Mouse (Mus musculus): Measurements from ENCODE around the gene Pgpep1l. TPM values are rescaled to one million over a fixed set of nuclear protein-coding genes. Genes with fewer than 3 reads are reported as not detected.

Gene Pgpep1l
- polyA plus RNA-seq, 1 experiment from 2014 or later, result 0.18 TPM

GRCm38 (mm10) chr7:68303685-68304084, 39.7 kb upstream of the Pgpep1l start:
- Histone ChIP-seq H3K27me3 (ENCODE audit: insufficient read depth, low read length) (no peaks in the 10 kb centered on the region), H3K4me2 (ENCODE audit: low read length) (no peak overlapping the region), H3K36me3 (ENCODE audit: insufficient read depth, low read length) (no peaks in the 10 kb centered on the region), H3K4me1 (replicated peaks; ENCODE audit: insufficient read depth, low read length) (no peaks in the 10 kb centered on the region), H3K27ac (no peak overlapping the region), H3K4me3 (replicated peaks; ENCODE audit: low read depth, low read length) (no peak overlapping the region), H3K9ac (ENCODE audit: low read depth, low read length) (no peak overlapping the region), H3K9me3 (replicated peaks; ENCODE audit: low read length) (no peaks in the 10 kb centered on the region)
- DNase-seq (ENCODE audit: low spot score) (no peak), ATAC-seq (replicated peaks; ENCODE audit: low FRiP score, low read depth) (no peak)
- no peak for TF ChIP-seq CTCF (IDR thresholded peaks at IDR 0.05; ENCODE audit: low read depth)
- 51% methylated on average over 6 of the region's 6 CpGs for WGBS

- H3K9ac ChIP-seq (ENCODE audit: low read depth, low read length), result no peak overlapping the region
- peak; percentile 95 for DNase-seq (ENCODE audit: low spot score)
- H3K4me1 ChIP-seq (replicated peaks; ENCODE audit: insufficient read depth, low read length), result no peaks in the 10 kb centered on the region
- H3K36me3 ChIP-seq (ENCODE audit: insufficient read depth, low read length), result no peaks in the 10 kb centered on the region
- WGBS, result 24% methylated on average over 18 of the region's 18 CpGs
- ATAC-seq (replicated peaks; ENCODE audit: low FRiP score, low read depth), result peak; percentile 63
- no peaks in the 10 kb centered on the region for H3K9me3 ChIP-seq (replicated peaks; ENCODE audit: low read length)
- no peak overlapping the region for H3K27ac ChIP-seq
- no peaks in the 10 kb centered on the region for H3K27me3 ChIP-seq (ENCODE audit: insufficient read depth, low read length)
- peak overlapping the region; percentile 19; the same call in 1 of the 2 replicates for H3K4me3 ChIP-seq (replicated peaks; ENCODE audit: low read depth, low read length)
- peak; percentile 96 for TF ChIP-seq CTCF (IDR thresholded peaks at IDR 0.05; ENCODE audit: low read depth)
- peak overlapping the region; percentile 48 for H3K4me2 ChIP-seq (ENCODE audit: low read length)
Measured at GRCm38 (mm10) chr7:68302586-68303433, 38.8 kb upstream of the Pgpep1l start.

- 84% methylated on average over 7 of the region's 7 CpGs for WGBS
- Histone ChIP-seq H3K4me2 (ENCODE audit: low read length) (peak overlapping the region; percentile 13; the same call in 1 of the 2 replicates), H3K27me3 (ENCODE audit: insufficient read depth, low read length) (no peaks in the 10 kb centered on the region), H3K9me3 (replicated peaks; ENCODE audit: low read length) (no peaks in the 10 kb centered on the region), H3K4me3 (replicated peaks; ENCODE audit: low read depth, low read length) (no peak overlapping the region), H3K27ac (no peak overlapping the region), H3K36me3 (ENCODE audit: insufficient read depth, low read length) (no peaks in the 10 kb centered on the region), H3K4me1 (replicated peaks; ENCODE audit: insufficient read depth, low read length) (no peaks in the 10 kb centered on the region), H3K9ac (ENCODE audit: low read depth, low read length) (no peak overlapping the region)
- DNase-seq (ENCODE audit: low spot score) (peak; percentile 27), ATAC-seq (replicated peaks; ENCODE audit: low FRiP score, low read depth) (no peak)
- no peak for TF ChIP-seq CTCF (IDR thresholded peaks at IDR 0.05; ENCODE audit: low read depth)
Measured at GRCm38 (mm10) chr7:68301160-68301559, 37.1 kb upstream of the Pgpep1l start.

- Histone ChIP-seq H3K4me2 (ENCODE audit: low read length) (no peak overlapping the region), H3K9ac (ENCODE audit: low read depth, low read length) (no peak overlapping the region), H3K4me1 (replicated peaks; ENCODE audit: insufficient read depth, low read length) (no peaks in the 10 kb centered on the region), H3K9me3 (replicated peaks; ENCODE audit: low read length) (no peaks in the 10 kb centered on the region), H3K27me3 (ENCODE audit: insufficient read depth, low read length) (no peaks in the 10 kb centered on the region), H3K4me3 (replicated peaks; ENCODE audit: low read depth, low read length) (no peak overlapping the region), H3K27ac (no peak overlapping the region), H3K36me3 (ENCODE audit: insufficient read depth, low read length) (no peaks in the 10 kb centered on the region)
- 76% methylated on average over 13 of the region's 13 CpGs for WGBS
- DNase-seq (ENCODE audit: low spot score) (no peak), ATAC-seq (replicated peaks; ENCODE audit: low FRiP score, low read depth) (no peak)
- no peak for TF ChIP-seq CTCF (IDR thresholded peaks at IDR 0.05; ENCODE audit: low read depth)
Measured at GRCm38 (mm10) chr7:68298381-68299076, 34.5 kb upstream of the Pgpep1l start.

GRCm38 (mm10) chr7:68296487-68296886, 32.5 kb upstream of the Pgpep1l start:
- no peak overlapping the region for H3K4me2 ChIP-seq (ENCODE audit: low read length)
- no peak overlapping the region for H3K9ac ChIP-seq (ENCODE audit: low read depth, low read length)
- no peak overlapping the region for H3K4me3 ChIP-seq (replicated peaks; ENCODE audit: low read depth, low read length)
- H3K27ac ChIP-seq, result no peak overlapping the region
- no peaks in the 10 kb centered on the region for H3K9me3 ChIP-seq (replicated peaks; ENCODE audit: low read length)
- ATAC-seq (replicated peaks; ENCODE audit: low FRiP score, low read depth), result no peak
- no peak for DNase-seq (ENCODE audit: low spot score)
- H3K27me3 ChIP-seq (ENCODE audit: insufficient read depth, low read length), result no peaks in the 10 kb centered on the region
- 78% methylated on average over 5 of the region's 5 CpGs for WGBS
- no peak for TF ChIP-seq CTCF (IDR thresholded peaks at IDR 0.05; ENCODE audit: low read depth)
- no peaks in the 10 kb centered on the region for H3K4me1 ChIP-seq (replicated peaks; ENCODE audit: insufficient read depth, low read length)
- no peaks in the 10 kb centered on the region for H3K36me3 ChIP-seq (ENCODE audit: insufficient read depth, low read length)

GRCm38 (mm10) chr7:68293997-68294789, 30.2 kb upstream of the Pgpep1l start:
- Histone ChIP-seq H3K4me3 (replicated peaks; ENCODE audit: low read depth, low read length) (no peak overlapping the region), H3K27ac (peak overlapping the region; percentile 10), H3K9me3 (replicated peaks; ENCODE audit: low read length) (no peaks in the 10 kb centered on the region), H3K9ac (ENCODE audit: low read depth, low read length) (no peak overlapping the region), H3K27me3 (ENCODE audit: insufficient read depth, low read length) (no peaks in the 10 kb centered on the region), H3K36me3 (ENCODE audit: insufficient read depth, low read length) (no peaks in the 10 kb centered on the region), H3K4me2 (ENCODE audit: low read length) (peak overlapping the region; percentile 12; the same call in 1 of the 2 replicates), H3K4me1 (replicated peaks; ENCODE audit: insufficient read depth, low read length) (no peaks in the 10 kb centered on the region)
- DNase-seq (ENCODE audit: low spot score), result peak; percentile 74
- no peak for ATAC-seq (replicated peaks; ENCODE audit: low FRiP score, low read depth)
- TF ChIP-seq CTCF (IDR thresholded peaks at IDR 0.05; ENCODE audit: low read depth), result no peak
- WGBS, result 44% methylated on average over 16 of the region's 16 CpGs
